Mouse (Mus musculus) cerebellum, postnatal 14 days (tissue): Measurements from ENCODE around the gene Supt4a.

Source experiments
- DNase-seq, 2 experiments: peaks; one replicate each; pipeline ENCODE4 v3.0.0; 2021; ENCODE audit warnings: mixed read lengths in 2 of 2

Gene Supt4a

DNA sequence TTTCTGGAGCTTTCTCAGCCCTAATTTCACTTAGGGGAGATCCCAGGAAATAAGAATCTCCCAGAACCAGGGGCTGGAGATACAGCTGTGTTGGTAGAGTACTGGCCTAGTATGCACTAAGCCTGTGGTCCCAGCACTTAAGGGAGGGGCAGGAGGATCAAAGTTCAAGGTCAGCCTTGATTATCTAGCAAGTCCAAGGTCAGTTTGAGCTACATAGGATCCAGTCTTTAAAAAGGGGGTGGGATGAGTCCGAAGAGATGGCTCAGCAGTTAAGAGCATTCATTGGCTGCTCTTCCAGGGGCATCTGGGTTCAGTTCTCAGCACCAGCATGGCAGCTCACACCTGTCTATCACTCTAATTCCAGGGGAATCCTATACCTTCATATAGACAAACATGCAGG is 15.0 kb downstream of the Supt4a start:
- no peak for DNase-seq

DNA sequence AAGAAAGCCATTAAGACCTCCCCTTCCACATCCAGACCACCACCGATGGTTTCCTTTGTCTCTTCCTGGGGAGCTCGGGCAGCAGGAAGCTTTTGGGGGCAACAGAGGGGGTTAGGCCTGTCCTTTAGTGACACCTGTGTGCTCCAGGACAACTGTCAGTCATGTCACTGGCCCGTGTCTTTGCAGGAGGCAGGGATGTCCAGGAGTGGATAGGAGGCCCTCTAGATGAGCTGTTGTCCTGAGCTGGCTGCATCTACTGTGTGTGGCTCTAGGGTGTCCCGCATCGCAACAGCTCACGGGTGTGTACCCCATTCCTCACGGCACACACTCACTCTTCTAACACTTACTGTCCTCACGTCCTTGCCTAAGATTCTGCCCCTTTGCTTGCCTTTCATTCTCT is 15.9 kb downstream of the Supt4a start:
- no peak for DNase-seq

DNA sequence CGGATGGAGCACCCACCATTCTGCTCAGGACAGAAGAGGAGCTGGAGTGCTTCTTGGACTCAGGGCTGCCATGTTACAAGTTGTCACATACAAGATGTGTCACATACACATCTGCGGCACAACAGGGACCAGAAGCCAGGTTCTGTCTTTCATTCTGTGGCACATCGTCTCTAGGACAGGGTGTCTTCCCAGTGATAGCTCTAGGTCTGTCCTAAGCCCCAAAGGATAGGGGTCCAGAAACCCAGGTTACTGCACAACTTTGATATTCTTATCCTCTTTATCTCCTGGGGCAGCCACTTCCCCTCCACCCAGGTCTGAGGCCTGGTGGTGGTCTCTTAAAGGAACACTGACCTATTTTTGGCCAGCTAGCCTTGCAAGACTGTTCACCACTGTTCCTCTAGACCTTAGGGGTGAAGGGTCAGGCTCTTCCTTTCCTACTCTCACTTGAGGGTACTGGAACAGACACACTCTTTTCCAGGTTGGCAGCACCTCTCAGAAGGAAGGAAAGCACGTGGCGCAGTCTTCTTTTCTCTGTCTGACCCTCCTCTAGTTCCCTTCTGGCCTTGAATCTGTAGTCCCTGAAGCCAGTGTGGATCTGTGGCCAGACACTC is 16.6 kb downstream of the Supt4a start:
- no peak for DNase-seq

DNA sequence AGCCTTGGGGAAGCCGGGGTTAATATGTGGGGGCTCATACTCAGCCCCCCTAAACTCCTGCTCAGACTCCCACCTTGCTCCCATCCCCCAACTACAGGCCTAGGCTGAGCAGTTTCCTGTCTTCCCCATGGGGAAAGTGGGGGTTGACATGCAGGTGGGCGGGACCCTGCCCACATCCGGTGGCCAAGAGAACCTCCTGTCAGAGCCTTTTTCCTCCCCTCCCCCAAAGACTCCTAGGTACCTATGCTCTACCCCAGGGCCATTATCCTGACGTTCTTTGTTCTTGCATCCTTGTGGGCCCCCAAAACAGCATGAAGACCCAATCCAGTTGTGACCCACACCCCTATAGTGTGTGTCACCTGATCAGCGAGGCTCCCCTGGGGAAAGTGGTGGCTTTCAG is 17.3 kb downstream of the Supt4a start:
- no peak for DNase-seq

DNA sequence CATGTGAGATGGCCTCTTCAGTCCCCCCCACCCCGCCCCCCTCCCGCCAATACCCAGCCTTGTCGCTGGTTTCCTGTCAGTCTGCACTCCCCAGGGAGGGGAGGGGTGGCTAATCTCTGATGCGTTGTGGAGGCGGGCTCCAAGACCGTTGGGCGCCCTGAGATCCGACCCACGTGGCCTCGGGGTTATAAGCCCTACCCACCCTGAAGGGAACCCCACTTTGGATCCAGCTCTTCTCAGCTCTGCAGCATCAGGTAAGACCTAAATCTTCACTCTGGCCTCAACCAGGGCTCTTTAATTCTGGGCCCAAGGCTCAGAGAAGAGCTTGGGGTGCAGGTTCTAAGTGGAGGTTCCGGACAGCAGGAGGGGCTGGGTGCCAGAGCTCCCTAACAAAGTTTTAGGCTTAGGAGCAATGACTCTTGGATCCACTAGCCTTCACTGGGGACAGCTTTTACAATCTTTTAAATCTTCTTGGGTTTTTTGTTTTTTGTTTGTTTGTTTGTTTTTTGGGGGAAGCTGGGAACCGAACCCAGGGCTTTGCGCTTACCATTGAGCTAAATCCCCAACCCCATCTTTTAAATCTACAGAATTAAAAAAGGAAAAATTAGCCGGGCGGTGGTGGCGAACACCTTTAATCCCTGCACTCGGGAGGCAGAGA is 18.1 kb downstream of the Supt4a start:
- no peak for DNase-seq

DNA sequence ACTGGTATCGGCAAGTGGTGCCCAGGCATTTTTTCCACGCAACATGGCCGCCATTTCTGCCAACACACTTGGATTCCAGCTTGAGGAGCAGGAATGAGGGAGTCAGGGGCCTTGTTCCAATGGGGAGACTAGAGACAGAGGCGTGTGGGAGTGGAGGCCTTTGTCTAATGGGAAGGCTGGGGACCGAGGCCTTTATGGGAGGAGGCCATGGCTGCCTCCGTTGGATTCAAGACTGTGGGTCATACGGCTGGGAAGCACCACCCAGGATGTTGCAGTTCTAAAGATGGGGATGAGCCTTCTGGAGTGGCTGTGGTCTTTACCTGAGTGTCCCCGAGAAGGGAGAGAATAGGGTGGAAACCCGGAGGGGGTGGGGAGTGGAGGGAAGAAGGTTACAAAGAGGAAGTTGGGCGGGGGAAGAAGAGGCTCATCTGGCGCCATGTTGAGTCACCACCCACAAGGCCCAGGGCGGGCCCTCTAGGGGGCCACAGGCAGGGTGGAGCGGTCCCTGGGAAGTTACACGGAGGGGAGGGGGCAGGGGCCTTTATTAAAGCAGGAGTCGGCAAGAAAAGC is 19.0 kb downstream of the Supt4a start:
- DNase-seq = no peak

DNA sequence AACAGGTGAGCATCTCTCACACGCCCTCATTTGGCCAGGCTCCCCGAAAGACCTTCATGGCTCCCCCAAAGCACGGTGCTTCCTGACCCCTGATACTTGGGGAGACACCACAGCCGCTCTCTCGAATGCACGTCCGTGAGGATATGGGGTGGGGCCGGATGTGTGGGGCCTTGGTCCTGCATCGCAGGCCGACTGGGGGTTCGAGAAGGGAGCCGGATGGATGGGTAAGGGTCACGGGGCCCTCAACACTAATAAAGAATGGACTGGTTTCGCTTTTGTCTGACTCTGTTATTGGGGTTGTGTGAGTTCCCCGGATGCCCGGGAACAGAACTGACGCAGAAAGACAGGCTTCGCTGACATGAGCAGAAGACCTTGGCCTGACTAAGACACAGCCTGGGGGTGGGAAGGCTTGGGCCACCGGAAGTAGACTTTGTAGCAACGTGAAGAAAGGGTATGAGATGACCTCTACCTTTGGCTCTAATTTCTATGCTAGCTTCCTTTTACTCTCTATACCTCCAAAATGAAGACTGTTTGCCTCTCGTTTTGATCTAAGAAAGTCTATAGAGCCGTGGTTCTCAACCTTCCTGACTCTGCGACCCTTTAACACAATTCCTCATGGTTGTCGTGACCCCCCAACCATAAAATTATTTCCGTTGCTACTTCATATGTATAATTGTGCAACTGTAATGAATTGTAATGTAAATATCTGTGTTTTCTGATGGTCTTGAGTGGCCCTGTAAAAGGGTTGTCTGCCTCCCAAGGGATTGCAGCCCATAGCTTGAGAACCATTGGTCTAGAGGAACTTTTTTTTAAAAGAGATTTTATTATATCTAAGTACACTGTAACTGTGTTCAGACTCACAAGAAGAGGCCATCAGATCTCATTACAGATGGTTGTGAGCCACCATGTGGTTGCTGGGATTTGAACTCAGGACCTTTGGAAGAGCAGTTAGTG is 19.9 kb downstream of the Supt4a start:
- DNase-seq = no peak

DNA sequence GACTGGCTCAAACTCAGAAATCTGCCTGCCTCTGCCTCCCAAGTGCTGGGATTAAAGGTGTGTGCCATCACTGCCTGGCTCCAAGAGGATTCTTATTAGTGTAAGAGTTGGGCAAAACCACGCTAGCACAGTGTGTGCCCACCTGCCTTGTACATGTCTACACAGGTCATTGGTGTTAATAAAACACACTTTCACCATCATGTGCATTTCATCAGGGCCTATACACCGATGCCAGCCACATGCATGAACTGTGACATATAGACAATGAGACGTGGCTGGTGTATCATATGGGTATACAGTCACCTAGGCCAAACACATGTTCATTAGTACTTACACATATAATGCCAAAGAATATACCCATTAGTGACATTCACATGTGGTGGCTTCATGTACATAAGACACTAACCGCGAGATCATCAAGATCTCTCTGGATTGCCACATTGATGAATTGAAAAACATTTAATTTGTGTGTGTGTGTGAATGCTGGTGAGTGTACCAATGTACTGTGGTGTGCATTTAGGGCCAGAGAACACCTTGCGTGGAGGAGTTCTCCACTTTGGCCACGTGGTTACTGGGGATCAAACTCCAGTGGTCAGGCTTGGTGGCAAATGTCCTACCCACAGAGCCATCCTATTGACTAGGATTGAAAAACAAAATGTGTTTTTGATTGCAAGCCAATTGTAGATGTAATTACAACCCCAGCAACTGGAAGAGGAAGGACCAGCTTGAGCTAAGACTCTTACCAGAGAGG is 21.0 kb downstream of the Supt4a start:
- no peak for DNase-seq

DNA sequence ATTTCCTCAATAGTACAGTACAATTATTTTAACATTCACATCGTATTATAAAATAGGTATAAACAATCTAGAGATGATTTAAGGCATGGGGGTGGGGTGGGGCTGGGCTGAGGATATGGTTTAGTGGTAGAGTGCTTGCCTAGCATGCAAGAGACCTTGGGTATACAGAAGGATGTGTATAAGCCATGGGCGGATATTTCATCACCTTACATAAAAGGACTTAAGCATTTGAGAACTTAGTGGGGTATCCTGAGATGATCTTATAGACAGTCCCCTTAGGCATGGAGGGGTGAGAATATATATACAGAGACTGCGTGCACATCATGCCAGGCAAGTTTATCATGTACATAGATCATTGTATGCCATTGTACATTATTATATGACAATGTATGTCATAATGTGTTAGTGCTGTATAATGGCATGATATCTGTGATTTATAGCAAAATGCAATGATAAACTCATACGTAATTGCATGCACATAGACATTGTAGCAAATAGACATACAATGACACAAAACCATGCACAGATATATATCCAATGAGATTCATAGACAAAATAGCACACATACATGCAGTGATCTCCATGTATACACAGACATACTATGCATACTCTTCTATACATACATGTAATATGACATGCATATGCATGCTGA is 21.7 kb downstream of the Supt4a start:
- DNase-seq = no peak

DNA sequence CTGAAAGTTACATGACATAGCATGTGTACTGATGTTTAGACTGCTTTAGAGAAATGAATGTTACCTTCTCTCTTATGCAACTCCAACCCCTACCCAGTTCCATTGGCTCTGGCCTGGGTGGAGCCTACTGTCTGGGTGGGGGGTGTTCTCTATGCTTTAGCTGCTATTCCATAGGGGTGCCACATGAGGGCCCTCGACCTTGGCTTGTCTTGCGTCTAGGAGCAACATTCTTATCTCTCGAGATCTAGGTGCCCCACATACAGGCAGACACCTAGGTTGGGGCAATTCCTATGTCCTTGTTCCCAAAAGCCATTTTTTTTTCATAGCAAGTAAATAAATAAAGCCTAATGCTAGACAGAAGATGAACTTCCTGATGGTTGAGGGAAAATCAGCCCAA is 22.3 kb downstream of the Supt4a start:
- DNase-seq = peak; percentile 68 to 74

DNA sequence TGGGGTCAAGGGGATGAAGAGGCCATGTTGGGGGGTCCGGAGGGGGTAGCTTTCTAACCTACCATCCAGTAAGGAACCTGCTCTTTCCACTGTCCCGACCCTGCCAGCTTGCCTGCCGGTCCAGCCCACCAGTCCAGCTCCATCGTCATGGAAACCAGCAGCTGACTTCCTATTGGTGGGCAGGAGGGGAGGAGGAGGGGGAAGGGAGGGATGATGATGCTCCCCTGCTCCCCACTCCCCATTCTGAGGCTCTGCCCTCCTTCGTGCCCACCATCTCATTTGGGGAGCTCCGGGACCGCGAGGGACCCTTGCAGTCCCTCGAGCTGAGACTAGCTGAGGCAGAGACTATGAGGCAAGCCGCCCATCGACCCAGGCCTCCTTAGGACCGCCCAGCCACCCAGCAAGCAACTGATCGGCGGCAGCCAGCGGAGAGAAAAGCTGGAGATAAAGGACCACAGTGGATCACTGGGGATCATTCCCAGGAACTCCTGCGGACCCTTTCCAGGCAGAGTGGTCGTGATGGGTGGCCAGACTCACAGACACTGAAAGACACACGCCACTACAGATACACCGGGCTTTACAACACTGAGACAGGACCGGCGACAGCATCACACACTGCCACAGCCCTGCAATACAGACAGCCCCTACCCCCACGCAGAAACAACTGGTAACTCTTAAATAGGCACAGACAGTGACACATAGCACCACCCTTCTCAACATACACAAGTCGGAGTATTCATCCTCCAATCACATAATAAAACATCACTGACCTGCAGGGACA is 23.1 kb downstream of the Supt4a start, which contains the start of gene Tspoap1:
Gene Tspoap1, plus strand, starts transcription at position 241 of the 781 bp plus-strand sequence.
- peak; percentile 85 to 87 for DNase-seq

DNA sequence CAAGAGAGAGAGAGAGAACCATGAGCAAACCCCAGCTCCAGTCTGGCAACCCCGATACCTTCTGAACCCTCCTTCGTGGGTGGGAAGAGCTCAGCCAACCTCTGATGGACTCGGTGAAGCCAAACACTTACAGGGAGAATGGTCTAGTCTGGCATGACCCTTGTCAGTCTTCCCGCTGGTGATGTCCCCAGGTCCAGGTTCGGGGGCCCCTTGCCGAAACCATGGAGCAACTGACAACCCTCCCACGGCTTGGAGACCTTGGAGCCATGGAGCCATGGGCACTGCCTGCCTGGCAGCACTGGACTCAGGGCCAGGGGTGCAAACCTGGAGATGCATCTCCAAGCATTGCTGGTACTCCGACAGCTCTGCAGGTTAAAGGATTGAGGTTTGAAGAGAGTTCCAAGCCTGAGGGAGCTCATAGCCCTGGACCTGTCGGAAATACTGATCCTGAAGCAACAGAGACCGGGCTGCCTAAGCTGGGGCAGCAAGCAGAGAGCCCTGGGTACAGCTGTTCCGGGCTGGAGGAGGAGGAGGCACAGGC is 23.9 kb downstream of the Supt4a start:
- DNase-seq = peak; percentile 43 to 54

DNA sequence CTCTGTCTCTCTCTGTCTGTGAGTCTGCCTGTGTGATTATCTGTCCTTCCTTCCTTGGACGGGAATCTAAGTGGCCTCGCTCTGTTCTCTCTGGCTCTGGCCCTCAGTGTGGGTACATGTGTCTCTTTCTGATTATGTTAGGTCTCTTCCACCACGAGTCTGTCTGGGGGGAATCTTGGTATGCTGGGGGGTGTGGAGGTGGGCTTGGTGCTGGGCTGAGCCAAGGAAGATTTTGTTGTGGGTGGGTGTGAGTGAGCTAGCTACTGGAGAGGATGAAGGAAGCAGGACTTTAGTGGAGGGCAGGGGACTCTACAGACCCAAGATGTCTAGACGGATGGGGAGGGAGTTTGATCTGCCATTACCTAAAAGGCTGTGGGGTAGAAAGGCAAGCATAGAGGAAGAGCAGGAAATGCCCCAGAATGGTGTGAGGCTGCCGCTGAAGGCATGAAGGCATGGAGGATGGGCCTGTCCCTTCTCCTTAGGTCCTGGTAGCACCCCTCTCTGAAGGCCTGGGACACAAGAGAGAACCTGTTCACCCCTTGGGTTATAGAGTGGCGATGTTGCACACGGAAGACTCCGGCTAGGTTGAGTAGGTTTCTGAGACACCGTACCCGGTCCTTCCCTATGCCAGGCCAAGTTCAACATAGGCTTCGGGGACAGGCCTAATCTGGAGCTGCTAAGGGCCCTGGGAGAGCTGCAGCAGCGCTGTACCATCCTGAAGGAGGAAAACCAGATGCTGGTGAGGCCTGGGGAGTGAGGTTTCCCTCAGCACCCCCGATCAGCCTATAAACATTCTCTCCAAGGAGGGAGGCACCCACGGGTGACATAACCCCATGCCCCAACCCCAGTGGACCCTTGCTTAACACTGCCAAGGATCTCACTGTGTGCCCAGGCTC is 24.7 kb downstream of the Supt4a start:
- DNase-seq = peak in 1 of 2 experiments; percentile 34

DNA sequence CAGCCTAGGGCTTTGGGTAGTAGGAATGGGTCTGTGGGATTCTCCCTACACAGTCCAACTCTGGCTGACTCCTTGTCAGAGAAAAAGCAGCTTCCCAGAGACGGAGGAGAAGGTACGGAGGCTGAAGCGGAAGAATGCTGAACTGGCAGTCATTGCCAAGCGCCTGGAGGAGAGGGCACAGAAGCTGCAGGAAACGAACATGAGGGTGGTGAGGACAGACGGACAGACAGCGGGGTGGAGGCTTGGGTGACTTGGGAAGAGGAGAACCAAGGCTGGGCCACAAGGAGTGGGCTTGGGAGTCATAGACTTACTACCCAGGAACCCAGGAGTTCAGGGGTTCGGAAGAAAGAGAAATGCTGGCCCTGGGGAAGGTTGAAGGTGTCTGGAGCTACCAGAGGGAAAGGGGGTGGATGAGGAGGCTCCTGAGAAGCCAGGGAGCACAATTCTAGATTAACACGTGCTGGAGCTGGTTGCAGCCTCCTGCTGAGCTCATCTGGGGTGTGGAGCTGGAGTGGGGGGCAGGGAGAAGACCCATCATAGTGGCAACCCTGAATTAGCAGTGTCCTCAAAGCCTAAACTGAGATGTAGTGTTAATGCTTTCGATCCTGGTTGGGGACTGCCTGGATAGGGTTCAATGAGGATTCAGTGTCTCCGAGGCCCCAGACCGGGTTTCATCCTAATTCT is 25.5 kb downstream of the Supt4a start:
- peak; percentile 59 to 63 for DNase-seq

DNA sequence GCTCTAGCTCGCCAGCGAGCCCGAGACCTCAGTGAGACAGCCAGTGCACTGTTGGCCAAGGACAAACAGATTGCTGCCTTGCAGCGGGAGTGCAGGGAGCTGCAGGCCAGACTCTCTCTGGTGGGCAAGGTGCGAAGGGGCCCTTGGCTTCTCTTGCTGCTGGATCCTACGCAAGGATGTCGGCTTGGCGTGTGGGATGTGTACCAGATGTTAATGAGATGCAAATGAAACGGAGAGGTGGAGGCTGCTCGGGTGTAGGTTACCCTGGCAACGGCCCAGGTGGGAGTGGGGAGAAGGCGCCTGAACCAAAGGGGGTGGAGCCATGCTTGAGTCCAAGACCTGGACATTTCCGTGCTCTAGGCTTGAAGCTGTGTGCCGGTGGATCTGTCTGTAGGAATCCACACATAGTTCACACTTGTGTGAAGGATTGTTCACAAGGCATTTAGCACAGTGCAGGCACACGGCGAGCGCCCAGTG is 26.2 kb downstream of the Supt4a start:
- peak; percentile 85 to 88 for DNase-seq

DNA sequence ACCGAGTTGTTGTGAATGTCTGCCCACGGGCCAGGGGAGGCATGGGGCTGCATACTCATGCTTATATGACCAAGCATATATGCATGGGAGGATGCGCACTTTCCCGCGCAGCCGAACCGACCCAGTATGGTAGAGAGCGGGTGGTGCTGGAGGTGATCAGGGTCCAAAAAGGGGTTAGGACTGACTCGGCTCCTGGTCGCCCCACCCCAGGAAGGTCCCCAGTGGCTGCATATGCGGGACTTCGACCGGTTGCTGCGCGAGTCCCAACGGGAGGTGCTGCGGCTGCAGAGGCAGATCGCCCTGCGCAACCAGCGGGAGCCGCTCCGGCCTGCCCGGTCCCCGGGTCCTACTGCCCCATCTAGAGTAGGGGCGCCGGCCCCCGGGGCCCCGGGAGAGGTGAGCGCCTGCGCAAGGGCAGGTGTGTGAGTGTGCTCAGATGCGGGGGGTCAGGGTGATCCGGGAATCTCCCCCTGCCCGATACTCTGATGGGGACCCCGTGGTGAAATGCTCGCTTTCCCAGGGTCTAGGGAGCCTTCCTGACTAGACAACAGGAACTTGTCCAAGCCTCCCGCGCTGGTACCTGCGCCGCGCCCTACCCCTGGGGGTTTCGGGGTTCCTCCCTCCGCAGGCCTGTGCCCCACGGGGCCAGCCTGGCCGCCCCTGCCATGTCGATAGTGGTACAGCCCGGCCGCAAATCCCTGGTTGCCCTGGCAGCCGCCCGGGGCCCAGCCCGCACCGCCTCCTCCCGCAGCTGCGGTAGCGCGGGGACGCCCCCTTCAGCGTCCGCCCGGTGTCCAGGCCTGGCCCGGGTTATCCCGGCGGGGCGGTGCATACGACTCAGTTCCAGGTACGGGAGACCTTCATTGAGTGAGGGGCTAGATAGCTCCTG is 26.9 kb downstream of the Supt4a start:
- DNase-seq = peak; percentile 68 to 71

DNA sequence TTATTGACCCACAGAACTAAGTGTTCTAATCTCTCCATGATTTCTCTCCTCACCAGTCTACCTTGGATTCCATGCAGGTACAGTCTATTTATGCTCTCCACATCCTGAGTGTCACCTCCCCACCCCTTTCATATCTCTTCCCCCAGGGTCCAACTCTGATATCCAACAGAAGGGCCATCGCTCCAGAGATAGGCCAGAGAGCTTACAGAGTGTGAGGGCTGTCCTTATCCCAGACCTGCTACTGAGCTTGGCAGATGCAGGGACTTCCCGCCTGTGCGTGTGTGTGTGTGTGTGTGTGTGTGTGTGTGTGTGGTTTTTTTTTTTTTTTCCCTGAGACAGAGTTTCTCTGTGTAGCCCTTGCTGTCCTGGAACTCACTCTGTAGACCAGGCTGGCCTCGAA is 31.4 kb downstream of the Supt4a start:
- DNase-seq = no peak

DNA sequence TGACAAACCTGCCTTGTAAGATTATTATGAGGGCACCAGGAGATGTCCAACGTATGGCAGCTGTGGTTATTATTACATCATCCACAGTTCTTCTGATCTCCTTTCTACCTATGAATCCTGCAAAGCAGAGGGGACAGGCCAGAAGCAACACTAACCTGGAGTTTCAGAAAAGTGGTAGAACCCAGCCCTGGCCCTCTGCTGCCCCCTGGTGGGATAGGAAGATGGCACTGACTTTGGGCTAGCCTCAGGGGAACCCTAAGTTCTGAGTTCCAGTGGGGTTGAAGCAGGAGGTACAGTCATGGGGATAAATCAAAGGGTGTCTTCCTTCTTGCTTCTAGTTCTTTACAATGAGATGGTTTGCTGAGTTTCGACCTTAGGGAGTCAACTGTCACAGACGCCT is 33.6 kb downstream of the Supt4a start:
- peak; percentile 84 to 91 for DNase-seq
